Mouse (Mus musculus): Measurements from ENCODE around the gene Pcca. TPM values are rescaled to one million over a fixed set of nuclear protein-coding genes. Genes with fewer than 3 reads are reported as not detected.

The Pcca gene
- 27.2 and 34.6 TPM in 2 replicates for polyA plus RNA-seq (2014; fragmentation: Nextera tagmentation; extraction: Ambion mirVana)

GRCm38 (mm10) chr14:122534017-122534924 lies at the start of gene Pcca:
Gene Pcca, plus strand, starts transcription at chr14:122534324.
- H3K27ac ChIP-seq, result peak within 1 kb of the TSS; percentile 43
- 1% methylated on average over 54 of the region's 54 CpGs for whole genome bisulfite sequencing
- peak within 1 kb of the TSS; percentile 75 for H3K9ac ChIP-seq
- no peaks in the 10 kb centered on the region for H3K27me3 ChIP-seq (ENCODE audit: control insufficient read depth, insufficient read depth, low read length)
- H3K36me3 ChIP-seq (replicated peaks; ENCODE audit: control insufficient read depth, insufficient read depth), result no peaks in the 10 kb centered on the region
- H3K4me1 ChIP-seq (replicated peaks; ENCODE audit: control insufficient read depth, insufficient read depth, low read length), result peaks cover 13% of the 10 kb centered on the region
- peak within 1 kb of the TSS; percentile 72 for H3K4me3 ChIP-seq (replicated peaks; ENCODE audit: low read length)
- DNase-seq (ENCODE audit: low spot score), result peak; percentile 92
- peak within 1 kb of the TSS; percentile 63 for H3K4me2 ChIP-seq (replicated peaks)
- ATAC-seq (ENCODE audit: low FRiP score), result peak; percentile 100
- no peaks in the 10 kb centered on the region for H3K9me3 ChIP-seq (ENCODE audit: control insufficient read depth, low read length)

- Histone ChIP-seq H3K4me1 (replicated peaks; ENCODE audit: control insufficient read depth, insufficient read depth, low read length) (0 out of 2 replicates have a peak, but pooled peaks cover 4% of the 10 kb centered on the region), H3K27ac (peak overlapping the region; percentile 81), H3K36me3 (replicated peaks; ENCODE audit: control insufficient read depth, insufficient read depth) (no peaks in the 10 kb centered on the region), H3K9ac (peak overlapping the region; percentile 85; the same call in 1 of the 2 replicates), H3K4me2 (replicated peaks) (peak overlapping the region; percentile 55), H3K4me3 (replicated peaks; ENCODE audit: low read length) (no peak overlapping the region), H3K9me3 (ENCODE audit: control insufficient read depth, low read length) (no peaks in the 10 kb centered on the region), H3K27me3 (ENCODE audit: control insufficient read depth, insufficient read depth, low read length) (peaks cover 82% of the 10 kb centered on the region)
- ATAC-seq (ENCODE audit: low FRiP score), result no peak
- WGBS, result 9% methylated on average over 4 of the region's 4 CpGs
- DNase-seq (ENCODE audit: low spot score), result no peak
Observed at GRCm38 (mm10) chr14:122484458-122484843, 49.7 kb upstream of the Pcca start.

- Histone ChIP-seq H3K4me1 (replicated peaks; ENCODE audit: control insufficient read depth, insufficient read depth, low read length) (0 out of 2 replicates have a peak, but pooled peaks cover 4% of the 10 kb centered on the region), H3K27me3 (ENCODE audit: control insufficient read depth, insufficient read depth, low read length) (peaks cover 87% of the 10 kb centered on the region), H3K9ac (peak overlapping the region; percentile 37; the same call in 1 of the 2 replicates), H3K9me3 (ENCODE audit: control insufficient read depth, low read length) (no peaks in the 10 kb centered on the region), H3K4me2 (replicated peaks) (peak overlapping the region; percentile 55), H3K36me3 (replicated peaks; ENCODE audit: control insufficient read depth, insufficient read depth) (no peaks in the 10 kb centered on the region), H3K27ac (peak overlapping the region; percentile 21; the same call in 1 of the 2 replicates), H3K4me3 (replicated peaks; ENCODE audit: low read length) (peak overlapping the region; percentile 0; the same call in 1 of the 2 replicates)
- 1% methylated on average over 24 of the region's 24 CpGs for WGBS
- ATAC-seq (ENCODE audit: low FRiP score) (peak; percentile 47), DNase-seq (ENCODE audit: low spot score) (peak; percentile 33)
Observed at GRCm38 (mm10) chr14:122484844-122485551, 49.1 kb upstream of the Pcca start.

- Histone ChIP-seq H3K4me2 (replicated peaks) (peak overlapping the region; percentile 55), H3K27ac (peak overlapping the region; percentile 21; the same call in 1 of the 2 replicates), H3K9me3 (ENCODE audit: control insufficient read depth, low read length) (no peaks in the 10 kb centered on the region), H3K9ac (peak overlapping the region; percentile 37; the same call in 1 of the 2 replicates), H3K4me3 (replicated peaks; ENCODE audit: low read length) (peak overlapping the region; percentile 0; the same call in 1 of the 2 replicates), H3K27me3 (ENCODE audit: control insufficient read depth, insufficient read depth, low read length) (peaks cover 88% of the 10 kb centered on the region), H3K36me3 (replicated peaks; ENCODE audit: control insufficient read depth, insufficient read depth) (no peaks in the 10 kb centered on the region), H3K4me1 (replicated peaks; ENCODE audit: control insufficient read depth, insufficient read depth, low read length) (0 out of 2 replicates have a peak, but pooled peaks cover 4% of the 10 kb centered on the region)
- DNase-seq (ENCODE audit: low spot score) (peak; percentile 53), ATAC-seq (ENCODE audit: low FRiP score) (no peak)
- WGBS, result 3% methylated on average over 12 of the region's 12 CpGs
Observed at GRCm38 (mm10) chr14:122485635-122486181, 48.4 kb upstream of the Pcca start.

- Histone ChIP-seq H3K9ac (no peak overlapping the region), H3K4me1 (replicated peaks; ENCODE audit: control insufficient read depth, insufficient read depth, low read length) (0 out of 2 replicates have a peak, but pooled peaks cover 4% of the 10 kb centered on the region), H3K4me3 (replicated peaks; ENCODE audit: low read length) (no peak overlapping the region), H3K27me3 (ENCODE audit: control insufficient read depth, insufficient read depth, low read length) (peaks cover 89% of the 10 kb centered on the region), H3K27ac (no peak overlapping the region), H3K36me3 (replicated peaks; ENCODE audit: control insufficient read depth, insufficient read depth) (no peaks in the 10 kb centered on the region), H3K9me3 (ENCODE audit: control insufficient read depth, low read length) (no peaks in the 10 kb centered on the region), H3K4me2 (replicated peaks) (no peak overlapping the region)
- WGBS, result 12% methylated on average over 1 of the region's 1 CpGs
- DNase-seq (ENCODE audit: low spot score) (no peak), ATAC-seq (ENCODE audit: low FRiP score) (no peak)
Observed at GRCm38 (mm10) chr14:122486611-122487010, 47.5 kb upstream of the Pcca start.

GRCm38 (mm10) chr14:122487366-122487765 lies 46.8 kb upstream of the Pcca start:
- WGBS, result 9% methylated on average over 5 of the region's 5 CpGs

GRCm38 (mm10) chr14:122489041-122489440 lies 45.1 kb upstream of the Pcca start:
- H3K4me1 ChIP-seq (replicated peaks; ENCODE audit: control insufficient read depth, insufficient read depth, low read length), result 0 out of 2 replicates have a peak, but pooled peaks cover 3% of the 10 kb centered on the region
- 0 out of 2 replicates have a peak overlapping the region, but pooled peaks have one; percentile 2 for H3K4me3 ChIP-seq (replicated peaks; ENCODE audit: low read length)
- H3K27me3 ChIP-seq (ENCODE audit: control insufficient read depth, insufficient read depth, low read length), result peaks cover 85% of the 10 kb centered on the region
- H3K27ac ChIP-seq, result no peak overlapping the region; the same call in 1 of the 2 replicates
- ATAC-seq (ENCODE audit: low FRiP score) (no peak), DNase-seq (ENCODE audit: low spot score) (peak; percentile 62)
- no peak overlapping the region; the same call in 1 of the 2 replicates for H3K9ac ChIP-seq
- H3K9me3 ChIP-seq (ENCODE audit: control insufficient read depth, low read length), result peaks cover 3% of the 10 kb centered on the region; the same call in 1 of the 2 replicates
- H3K4me2 ChIP-seq (replicated peaks), result peak overlapping the region; percentile 48
- WGBS, result 1% methylated on average over 5 of the region's 5 CpGs
- H3K36me3 ChIP-seq (replicated peaks; ENCODE audit: control insufficient read depth, insufficient read depth), result no peaks in the 10 kb centered on the region

More at GRCm38 (mm10) chr14:122487366-122487765, 46.8 kb upstream of the Pcca start:
- peak; percentile 29 for DNase-seq (ENCODE audit: low spot score)
- no peak overlapping the region for H3K9ac ChIP-seq
- H3K27me3 ChIP-seq (ENCODE audit: control insufficient read depth, insufficient read depth, low read length), result peaks cover 86% of the 10 kb centered on the region
- ATAC-seq (ENCODE audit: low FRiP score), result no peak
- H3K4me1 ChIP-seq (replicated peaks; ENCODE audit: control insufficient read depth, insufficient read depth, low read length), result 0 out of 2 replicates have a peak, but pooled peaks cover 4% of the 10 kb centered on the region
- H3K4me3 ChIP-seq (replicated peaks; ENCODE audit: low read length), result no peak overlapping the region
- peak overlapping the region; percentile 36 for H3K4me2 ChIP-seq (replicated peaks)
- no peaks in the 10 kb centered on the region for H3K9me3 ChIP-seq (ENCODE audit: control insufficient read depth, low read length)
- no peak overlapping the region for H3K27ac ChIP-seq
- no peaks in the 10 kb centered on the region for H3K36me3 ChIP-seq (replicated peaks; ENCODE audit: control insufficient read depth, insufficient read depth)

- no peak for ATAC-seq (ENCODE audit: low FRiP score)
Observed at GRCm38 (mm10) chr14:122489686-122490414, 44.3 kb upstream of the Pcca start.

More at GRCm38 (mm10) chr14:122489686-122490414, 44.3 kb upstream of the Pcca start:
- 1% methylated on average over 12 of the region's 12 CpGs for WGBS
- Histone ChIP-seq H3K27ac (peak overlapping the region; percentile 68; the same call in 1 of the 2 replicates), H3K36me3 (replicated peaks; ENCODE audit: control insufficient read depth, insufficient read depth) (no peaks in the 10 kb centered on the region), H3K9ac (peak overlapping the region; percentile 51; the same call in 1 of the 2 replicates), H3K4me3 (replicated peaks; ENCODE audit: low read length) (0 out of 2 replicates have a peak overlapping the region, but pooled peaks have one; percentile 27), H3K4me2 (replicated peaks) (peak overlapping the region; percentile 48), H3K9me3 (ENCODE audit: control insufficient read depth, low read length) (peaks cover 3% of the 10 kb centered on the region; the same call in 1 of the 2 replicates), H3K4me1 (replicated peaks; ENCODE audit: control insufficient read depth, insufficient read depth, low read length) (no peaks in the 10 kb centered on the region), H3K27me3 (ENCODE audit: control insufficient read depth, insufficient read depth, low read length) (peaks cover 77% of the 10 kb centered on the region)
- peak; percentile 65 for DNase-seq (ENCODE audit: low spot score)

All from hindbrain, embryonic 14.5 days (tissue).